ENCODE assay signal across 8 mouse cellular contexts in genomic region chr8:121694453-121694852, GRCm38 (mm10). TPM values are rescaled to one million over a fixed set of nuclear protein-coding genes. Genes with fewer than 3 reads are reported as not detected.
DNase-seq lines count a peak whose midpoint lies in the region; ATAC-seq and TF ChIP-seq lines count a peak whose summit lies in the region.
"Had no signal": no experiment of that assay in that cellular context is flagged by ENCODE, and none has a peak within 500 bp of the region (broad histone marks: within the 10 kb centered on the region; RNA-seq: fewer than 3 reads in every experiment).

No protein-coding gene starts in this region.

- H3K4me2 ChIP-seq in lung, postnatal 0 days (replicated peaks; ENCODE audit: low read depth, low read length): no peak overlapping the region
- H3K4me2 ChIP-seq: limb, embryonic 15.5 days had no signal

- H3K36me3 ChIP-seq in ES-E14 (ENCODE audit: control insufficient read depth, insufficient read depth, low read length, poor library complexity, severe bottlenecking): no peaks in the 10 kb centered on the region
- no peaks in the 10 kb centered on the region for H3K36me3 ChIP-seq in lung, postnatal 0 days (ENCODE audit: insufficient read depth, low read length)
- H3K36me3 ChIP-seq: limb, embryonic 15.5 days had no signal

- H3K27me3 ChIP-seq in lung, postnatal 0 days (replicated peaks; ENCODE audit: insufficient read depth, low read length): no peaks in the 10 kb centered on the region
- H3K27me3 ChIP-seq: limb, embryonic 15.5 days had no signal

- peaks cover 0 to 10% of the 10 kb centered on the region in 2 experiments; a peak in 2 of 4 replicates for H3K4me1 ChIP-seq in ES-E14 (ENCODE audit: control insufficient read depth in 2 of 2, insufficient read depth in 2 of 2, low read length in 2 of 2, poor library complexity in 1 of 2)
- H3K4me1 ChIP-seq in lung, postnatal 0 days (ENCODE audit: insufficient read depth, low read depth, low read length): no peaks in the 10 kb centered on the region

- H3K9me3 ChIP-seq in ES-E14 (ENCODE audit: control insufficient read depth, insufficient read depth, low read depth, low read length): no peaks in the 10 kb centered on the region
- H3K9me3 ChIP-seq in lung, postnatal 0 days (ENCODE audit: low read length): no peaks in the 10 kb centered on the region
- H3K9me3 ChIP-seq: limb, embryonic 15.5 days had no signal

- intact Hi-C loops in left cerebral cortex, adult 2 months (cut with DNase I): loop anchor here (5.0 kb wide), 1 partner anchor 138 kb away; no protein-coding TSS in a partner anchor

- no peak overlapping the region for H3K4me3 ChIP-seq in left cerebral cortex, adult 2 months
- no peak overlapping the region for H3K4me3 ChIP-seq in ES-E14 (ENCODE audit: insufficient read depth in 1 of 2, low read depth in 1 of 2, low read length in 2 of 2, poor library complexity in 1 of 2, severe bottlenecking in 1 of 2)
- H3K4me3 ChIP-seq in lung, postnatal 0 days (ENCODE audit: low read depth, low read length): no peak overlapping the region
- H3K4me3 ChIP-seq: limb, embryonic 15.5 days had no signal

- H3K9ac ChIP-seq in ES-E14 (ENCODE audit: insufficient read depth, low read depth, low read length, poor library complexity, severe bottlenecking): no peak overlapping the region
- no peak overlapping the region for H3K9ac ChIP-seq in lung, postnatal 0 days (replicated peaks; ENCODE audit: low read depth)
- H3K9ac ChIP-seq: limb, embryonic 15.5 days had no signal

- DNase-seq in left cerebral cortex, adult 2 months (ENCODE audit: extremely low spot score in 1 of 2, low spot score in 2 of 2): peak; percentile 48 to 49
- no peak for DNase-seq in left cerebral cortex, adult 9 months (ENCODE audit: low spot score in 2 of 2)
- DNase-seq in ES-E14 (ENCODE audit: low read depth, low spot score): no peak
- DNase-seq in adrenal gland, postnatal 10 days: peak; percentile 58
- peak; percentile 36 for DNase-seq in embryo, embryonic 11 days
- DNase-seq in lung, postnatal 0 days (ENCODE audit: low spot score): no peak
- peak; percentile 42 for DNase-seq in thymus, postnatal 0 days (ENCODE audit: low spot score)

- 51% methylated on average over 4 of the region's 4 CpGs for WGBS in lung, postnatal 0 days

- no peak overlapping the region for H3K27ac ChIP-seq in left cerebral cortex, adult 2 months
- no peak overlapping the region for H3K27ac ChIP-seq in ES-E14 (ENCODE audit: insufficient read depth, low read depth, low read length, poor library complexity, severe bottlenecking)
- H3K27ac ChIP-seq in lung, postnatal 0 days (ENCODE audit: low read length): no peak overlapping the region
- H3K27ac ChIP-seq: limb, embryonic 15.5 days had no signal

- in situ Hi-C loops in ES-E14 (cut with MboI; ENCODE audit: low sequenced_read_pairs in 2 of 2, unreplicated experiment in 2 of 2): no loop called here

- ATAC-seq in lung, postnatal 0 days: no peak

- no peak for TF ChIP-seq EP300 in lung, postnatal 0 days (IDR thresholded peaks at IDR 0.05)

- peak; percentile 95 for TF ChIP-seq CTCF in left cerebral cortex, adult 2 months (IDR thresholded peaks at IDR 0.05)
- peak; percentile 84 for TF ChIP-seq CTCF in lung, postnatal 0 days (IDR thresholded peaks at IDR 0.05)

TF ChIP-seq in ES-E14, 5 proteins besides CTCF, POLR2A, EP300 and RAD21:
- 0 out of 2 replicates have a peak, but pooled peaks have one; percentile 30 for TF ChIP-seq HCFC1 (IDR thresholded peaks at IDR 0.05; ENCODE audit: borderline replicate concordance, insufficient read depth, low read length)
- TF ChIP-seq ZNF384 (IDR thresholded peaks at IDR 0.05; ENCODE audit: low read depth, low read length): no peak

RNA-seq across cellular contexts. Expression of gene Jph3, which starts 35.0 kb away (rescaled TPM):
- 100 to 1,000 TPM; 285 to 297 TPM for total RNA-seq in left cerebral cortex, adult 2 months (2021)
- 0.76 and 1.7 TPM in 2 replicates for total RNA-seq in ES-E14 (2012; rRNA removed)
- 1 to 10 TPM; 2.7 to 4.6 TPM for total RNA-seq in adrenal gland, postnatal 10 days (2021)
- 0.08 and 0.13 TPM in 2 replicates for polyA plus RNA-seq in lung, postnatal 0 days (2015; fragmentation: Nextera tagmentation; extraction: Ambion mirVana)
- 0.04 TPM in 1 of 2 replicates, not detected in the other for polyA plus RNA-seq in thymus, postnatal 0 days (2015; fragmentation: Nextera tagmentation; extraction: Ambion mirVana)

RNA-seq across cellular contexts. Expression of gene Zcchc14, which starts 41.8 kb away (rescaled TPM):
- total RNA-seq in left cerebral cortex, adult 2 months (2021): 10 to 100 TPM; 69.6 to 72.8 TPM
- 18.6 and 19.6 TPM in 2 replicates for total RNA-seq in ES-E14 (2012; rRNA removed)
- total RNA-seq in adrenal gland, postnatal 10 days (2021): 10 to 100 TPM; 38.0 to 47.6 TPM
- polyA plus RNA-seq in lung, postnatal 0 days (2015; fragmentation: Nextera tagmentation; extraction: Ambion mirVana): 11.1 and 14.7 TPM in 2 replicates
- 1.5 and 1.8 TPM in 2 replicates for polyA plus RNA-seq in thymus, postnatal 0 days (2015; fragmentation: Nextera tagmentation; extraction: Ambion mirVana)

Comparison
In these comparisons a context has a peak if more than half of its experiments do, and no peak if none do; other contexts are left out.
1. DNase-seq: peak in left cerebral cortex, adult 2 months (2 of 2), adrenal gland, postnatal 10 days (single experiment), embryo, embryonic 11 days (single experiment) and thymus, postnatal 0 days (single experiment); none in left cerebral cortex, adult 9 months (0 of 2), ES-E14 (single experiment) and lung, postnatal 0 days (single experiment).
2. RNA of gene Jph3, which starts 35.0 kb away (total RNA-seq): 285 to 297 TPM in left cerebral cortex, adult 2 months; 2.7 to 4.6 TPM in adrenal gland, postnatal 10 days and 0.76 to 1.7 TPM in ES-E14; every median in the first group is over 10 times any median in the second.